Mouse (Mus musculus): ENCODE measurements at regions not wholly inside any gene's neighbourhood (a gene's known extent, or its start where the extent isn't known, plus 50 kb on each side); places are given as distances from the start of the nearest gene placed in this dataset.

DNA sequence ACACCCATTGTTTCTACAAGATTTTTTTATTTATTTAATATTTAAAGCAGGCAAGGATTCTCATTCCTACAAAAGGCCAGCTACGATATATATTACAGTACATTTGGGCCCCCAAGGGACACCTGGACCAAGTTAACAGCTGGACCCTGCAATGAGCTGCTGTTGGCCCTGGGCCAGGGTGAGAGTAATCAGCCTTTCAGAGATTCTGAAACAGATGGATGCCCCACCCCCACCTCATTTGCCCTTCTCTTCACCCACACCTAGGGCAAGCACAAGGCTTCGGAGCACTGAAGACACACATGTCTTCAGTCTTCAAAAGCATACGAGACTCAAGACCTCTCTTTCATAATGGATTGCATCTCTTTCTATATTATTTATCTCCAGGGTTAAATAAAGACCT is 259.5 kb upstream of the Clint1 start:
- no peak for TF ChIP-seq CTCF (IDR thresholded peaks at IDR 0.05; ENCODE audit: borderline replicate concordance, control insufficient read depth, extremely low read depth, insufficient read depth, low read length, poor library complexity)
- no peak for TF ChIP-seq POLR2A (IDR thresholded peaks at IDR 0.05; ENCODE audit: control insufficient read depth, extremely low read depth, insufficient read depth, low read length, poor library complexity)

Measured in thymus, adult 2 months (tissue).